Mouse (Mus musculus) kidney, adult 8-10 months (tissue): ENCODE measurements at regions not wholly inside any gene's neighbourhood (a gene's known extent, or its start where the extent isn't known, plus 50 kb on each side); places are given as distances from the start of the nearest gene placed in this dataset.

Source experiments
- DNase-seq, 2 experiments: peaks; one replicate each; pipeline ENCODE4 v3.0.0; 2022

GRCm38 (mm10) chr11:32976572-32976971 lies 152.2 kb upstream of the Smim23 start:
- DNase-seq, result no peak

- no peak for DNase-seq
Measured at GRCm38 (mm10) chr11:32973453-32973852, 149.0 kb upstream of the Smim23 start.

- no peak for DNase-seq
Measured at GRCm38 (mm10) chr11:32965418-32965817, 141.0 kb upstream of the Smim23 start.

- no peak for DNase-seq
Measured at GRCm38 (mm10) chr11:32963625-32964293, 139.4 kb upstream of the Smim23 start.

- DNase-seq, result no peak
Measured at GRCm38 (mm10) chr11:32961600-32961999, 137.2 kb upstream of the Smim23 start.

GRCm38 (mm10) chr11:32958961-32959360 lies 134.6 kb upstream of the Smim23 start:
- DNase-seq, result no peak

GRCm38 (mm10) chr11:32956993-32957392 lies 132.6 kb upstream of the Smim23 start:
- DNase-seq, result peak in 1 of 2 experiments; percentile 4

GRCm38 (mm10) chr11:32952271-32952670 lies 127.9 kb upstream of the Smim23 start:
- DNase-seq, result no peak

GRCm38 (mm10) chr11:32948132-32948531 lies 123.7 kb upstream of the Smim23 start:
- no peak for DNase-seq

- peak in 1 of 2 experiments; percentile 4 for DNase-seq
Measured at GRCm38 (mm10) chr11:32946481-32947001, 122.1 kb upstream of the Smim23 start.

- no peak for DNase-seq
Measured at GRCm38 (mm10) chr11:32945071-32945470, 120.7 kb upstream of the Smim23 start.

- no peak for DNase-seq
Measured at GRCm38 (mm10) chr11:32941331-32942009, 117.1 kb upstream of the Smim23 start.

GRCm38 (mm10) chr11:32939102-32939501 lies 114.7 kb upstream of the Smim23 start:
- no peak for DNase-seq

- no peak for DNase-seq
Measured at GRCm38 (mm10) chr11:32937167-32937566, 112.8 kb upstream of the Smim23 start.

- no peak for DNase-seq
Measured at GRCm38 (mm10) chr11:32931928-32932327, 107.5 kb upstream of the Smim23 start.

GRCm38 (mm10) chr11:32931018-32931417 lies 106.6 kb upstream of the Smim23 start:
- DNase-seq, result no peak

- no peak for DNase-seq
Measured at GRCm38 (mm10) chr11:32928837-32929236, 104.4 kb upstream of the Smim23 start.

- DNase-seq, result peak in 1 of 2 experiments; percentile 6
Measured at GRCm38 (mm10) chr11:32925421-32926271, 101.2 kb upstream of the Smim23 start.

- no peak for DNase-seq
Measured at GRCm38 (mm10) chr11:32924932-32925331, 100.5 kb upstream of the Smim23 start.

GRCm38 (mm10) chr11:32913071-32913470 lies 88.7 kb upstream of the Smim23 start:
- no peak for DNase-seq

GRCm38 (mm10) chr11:32911791-32912190 lies 87.4 kb upstream of the Smim23 start:
- DNase-seq, result no peak

GRCm38 (mm10) chr11:32908723-32909411 lies 84.5 kb upstream of the Smim23 start:
- DNase-seq, result no peak
